Mouse (Mus musculus): ENCODE data around the gene Arhgap15. TPM values are rescaled to one million over a fixed set of nuclear protein-coding genes. Genes with fewer than 3 reads are reported as not detected.

Arhgap15 gene
- polyA plus RNA-seq, 1 experiment from 2014 or later = 0.59 TPM

DNA sequence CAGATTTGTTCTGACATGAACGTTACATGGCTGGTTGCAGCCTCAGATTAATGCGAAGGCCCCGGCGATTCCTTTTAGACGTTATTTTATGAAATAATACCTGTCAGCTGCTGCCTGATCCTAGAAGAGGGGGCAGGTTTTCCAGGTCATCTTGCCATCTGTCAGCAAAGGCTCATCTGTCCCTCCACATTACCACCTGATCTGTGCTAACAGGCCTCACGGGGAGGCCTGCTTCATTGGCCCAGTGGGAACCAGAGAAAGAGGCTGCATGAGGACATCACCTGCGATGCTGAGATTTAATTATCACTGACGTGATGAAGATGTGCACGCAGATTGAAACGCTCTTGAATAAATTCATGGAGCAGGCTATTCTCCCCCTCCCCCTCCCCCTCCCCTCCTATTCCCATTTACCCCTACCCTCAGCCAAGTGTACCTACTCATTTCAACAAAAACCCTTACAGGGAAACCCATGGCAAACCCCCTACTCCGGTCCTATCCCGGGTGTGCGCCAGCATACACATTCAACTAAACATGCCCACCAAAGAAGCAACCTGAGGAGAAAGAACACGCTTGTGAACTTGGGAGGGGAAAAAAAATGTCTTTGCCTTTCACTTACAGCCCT, 268.9 kb downstream of the Arhgap15 start:
- peaks cover 12% of the 10 kb centered on the region for H3K4me1 ChIP-seq (replicated peaks)
- no peak overlapping the region for H3K4me3 ChIP-seq (replicated peaks)
- no peak overlapping the region for H3K27ac ChIP-seq
- H3K9ac ChIP-seq (replicated peaks) = no peak overlapping the region
- H3K4me2 ChIP-seq (replicated peaks) = no peak overlapping the region; the same call in 1 of the 2 replicates
- no peaks in the 10 kb centered on the region for H3K36me3 ChIP-seq
- WGBS = 55% methylated on average over 14 of the region's 14 CpGs
- ATAC-seq = peak; percentile 89
- H3K9me3 ChIP-seq = no peaks in the 10 kb centered on the region
- H3K27me3 ChIP-seq = no peaks in the 10 kb centered on the region

- WGBS = 75% methylated on average over 10 of the region's 10 CpGs
- no peak for ATAC-seq
Observed at GRCm38 (mm10) chr2:44018033-44018432, 269.4 kb downstream of the Arhgap15 start.

DNA sequence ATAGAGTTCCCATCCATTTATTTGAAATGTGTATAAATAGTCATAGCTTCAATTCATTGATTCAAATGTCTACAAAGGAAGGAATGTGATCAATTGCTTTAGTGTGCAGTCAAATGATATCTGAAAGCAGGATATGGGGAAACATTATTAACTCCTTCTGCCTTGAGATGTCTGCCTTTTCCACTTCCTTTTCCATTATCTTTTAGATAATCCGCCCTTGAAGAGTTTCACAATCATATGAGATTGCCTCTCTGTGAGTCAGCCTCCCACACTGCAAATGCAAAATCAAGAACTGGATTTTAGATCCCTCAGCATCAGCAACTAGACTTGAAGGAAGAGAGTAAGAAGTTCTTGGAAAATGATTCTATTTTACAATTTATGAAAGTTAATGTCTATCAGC, 276.1 kb downstream of the Arhgap15 start:
- no peak overlapping the region for H3K4me2 ChIP-seq (replicated peaks)
- H3K27me3 ChIP-seq = no peaks in the 10 kb centered on the region
- no peaks in the 10 kb centered on the region for H3K4me1 ChIP-seq (replicated peaks)
- H3K4me3 ChIP-seq (replicated peaks) = no peak overlapping the region
- H3K27ac ChIP-seq = no peak overlapping the region
- no peak for ATAC-seq
- no peak overlapping the region for H3K9ac ChIP-seq (replicated peaks)
- no peaks in the 10 kb centered on the region for H3K36me3 ChIP-seq
- WGBS = 83% methylated on average over 1 of the region's 1 CpGs
- H3K9me3 ChIP-seq = no peaks in the 10 kb centered on the region

More at GRCm38 (mm10) chr2:44018033-44018432, 269.4 kb downstream of the Arhgap15 start:
- Histone ChIP-seq H3K9ac (replicated peaks) (no peak overlapping the region), H3K36me3 (no peaks in the 10 kb centered on the region), H3K4me2 (replicated peaks) (no peak overlapping the region), H3K4me1 (replicated peaks) (peaks cover 12% of the 10 kb centered on the region), H3K27me3 (no peaks in the 10 kb centered on the region), H3K4me3 (replicated peaks) (no peak overlapping the region), H3K27ac (no peak overlapping the region), H3K9me3 (no peaks in the 10 kb centered on the region)

- no peak overlapping the region for H3K27ac ChIP-seq
- no peak for ATAC-seq
- 90% methylated on average over 8 of the region's 8 CpGs for WGBS
Observed at GRCm38 (mm10) chr2:44029035-44029715, 280.6 kb downstream of the Arhgap15 start.

GRCm38 (mm10) chr2:44029865-44030264, 281.2 kb downstream of the Arhgap15 start:
- Histone ChIP-seq H3K4me3 (replicated peaks) (no peak overlapping the region), H3K27me3 (no peaks in the 10 kb centered on the region), H3K4me1 (replicated peaks) (no peaks in the 10 kb centered on the region), H3K27ac (no peak overlapping the region), H3K4me2 (replicated peaks) (no peak overlapping the region), H3K36me3 (no peaks in the 10 kb centered on the region), H3K9me3 (no peaks in the 10 kb centered on the region), H3K9ac (replicated peaks) (no peak overlapping the region)
- no peak for ATAC-seq
- WGBS = 90% methylated on average over 10 of the region's 10 CpGs

More at GRCm38 (mm10) chr2:44029035-44029715, 280.6 kb downstream of the Arhgap15 start:
- Histone ChIP-seq H3K36me3 (no peaks in the 10 kb centered on the region), H3K9ac (replicated peaks) (no peak overlapping the region), H3K4me3 (replicated peaks) (no peak overlapping the region), H3K4me1 (replicated peaks) (no peaks in the 10 kb centered on the region), H3K4me2 (replicated peaks) (no peak overlapping the region), H3K9me3 (no peaks in the 10 kb centered on the region), H3K27me3 (no peaks in the 10 kb centered on the region)

DNA sequence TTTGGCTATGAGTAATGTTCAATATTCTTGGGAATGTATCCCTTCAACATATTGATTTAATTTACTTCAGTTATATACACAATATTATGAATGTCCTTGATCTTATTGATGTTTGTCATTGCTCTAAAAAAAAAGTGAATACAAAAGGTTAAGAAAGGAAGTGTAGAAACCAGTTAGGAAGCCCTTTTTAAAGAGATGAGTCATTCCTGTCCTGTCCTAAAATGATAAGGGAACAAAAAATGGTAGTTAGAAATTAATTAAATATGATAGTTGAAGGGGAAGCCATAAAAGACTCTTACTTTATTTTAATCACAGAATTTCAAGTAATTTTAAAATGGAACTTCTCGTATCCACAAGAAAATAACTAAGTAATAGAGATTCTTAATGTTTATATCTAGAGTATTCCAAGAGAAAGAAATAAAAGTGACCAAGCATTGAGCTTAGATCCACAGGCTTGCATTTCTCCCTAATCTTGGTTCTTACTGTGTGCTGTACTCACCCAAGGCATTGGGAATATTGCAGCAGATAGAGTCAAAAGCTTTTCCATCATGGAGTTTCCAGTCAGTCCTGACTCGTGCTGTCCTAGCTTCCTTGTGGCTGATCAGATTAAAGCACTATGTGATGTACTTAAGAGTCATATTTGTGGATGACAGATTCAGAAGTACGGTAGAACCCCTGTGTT, 291.0 kb downstream of the Arhgap15 start:
- no peak overlapping the region for H3K4me3 ChIP-seq (replicated peaks)
- WGBS = 92% methylated on average over 3 of the region's 3 CpGs
- H3K27me3 ChIP-seq = no peaks in the 10 kb centered on the region
- H3K4me1 ChIP-seq (replicated peaks) = no peaks in the 10 kb centered on the region
- H3K36me3 ChIP-seq = no peaks in the 10 kb centered on the region
- no peak overlapping the region for H3K4me2 ChIP-seq (replicated peaks)
- no peak for ATAC-seq
- H3K27ac ChIP-seq = no peak overlapping the region
- no peak overlapping the region for H3K9ac ChIP-seq (replicated peaks)
- no peaks in the 10 kb centered on the region for H3K9me3 ChIP-seq

DNA sequence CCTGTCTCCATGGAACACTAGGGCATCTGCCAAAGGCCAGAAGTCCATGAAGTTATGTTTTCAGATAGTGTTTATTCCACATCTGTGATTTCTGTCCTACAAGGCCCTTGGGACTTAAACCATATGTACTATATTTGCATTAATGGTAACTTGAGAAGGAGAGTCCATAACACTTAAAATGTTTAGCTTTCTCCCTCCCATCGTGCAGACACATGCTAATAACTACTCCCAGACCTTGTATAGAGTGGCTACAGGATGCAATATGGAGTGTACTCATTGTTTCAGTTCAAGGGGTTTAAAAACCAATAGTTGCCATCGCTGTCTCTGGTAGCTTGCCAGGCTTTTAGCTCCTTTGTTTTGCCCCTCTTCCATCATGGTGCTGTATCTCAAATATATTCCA, 295.5 kb downstream of the Arhgap15 start:
- Histone ChIP-seq H3K4me2 (replicated peaks) (no peak overlapping the region), H3K27me3 (no peaks in the 10 kb centered on the region), H3K4me1 (replicated peaks) (no peaks in the 10 kb centered on the region), H3K9me3 (no peaks in the 10 kb centered on the region), H3K4me3 (replicated peaks) (no peak overlapping the region), H3K27ac (no peak overlapping the region), H3K36me3 (no peaks in the 10 kb centered on the region), H3K9ac (replicated peaks) (no peak overlapping the region)
- WGBS = 79% methylated on average over 2 of the region's 2 CpGs
- no peak for ATAC-seq

- no peaks in the 10 kb centered on the region for H3K4me1 ChIP-seq (replicated peaks)
- ATAC-seq = no peak
- 90% methylated on average over 1 of the region's 1 CpGs for WGBS
- no peak overlapping the region for H3K4me2 ChIP-seq (replicated peaks)
- H3K9me3 ChIP-seq = no peaks in the 10 kb centered on the region
- no peak overlapping the region for H3K27ac ChIP-seq
- no peak overlapping the region for H3K9ac ChIP-seq (replicated peaks)
- H3K36me3 ChIP-seq = no peaks in the 10 kb centered on the region
- no peaks in the 10 kb centered on the region for H3K27me3 ChIP-seq
- no peak overlapping the region for H3K4me3 ChIP-seq (replicated peaks)
Observed at GRCm38 (mm10) chr2:44044634-44045033, 296.0 kb downstream of the Arhgap15 start.

DNA sequence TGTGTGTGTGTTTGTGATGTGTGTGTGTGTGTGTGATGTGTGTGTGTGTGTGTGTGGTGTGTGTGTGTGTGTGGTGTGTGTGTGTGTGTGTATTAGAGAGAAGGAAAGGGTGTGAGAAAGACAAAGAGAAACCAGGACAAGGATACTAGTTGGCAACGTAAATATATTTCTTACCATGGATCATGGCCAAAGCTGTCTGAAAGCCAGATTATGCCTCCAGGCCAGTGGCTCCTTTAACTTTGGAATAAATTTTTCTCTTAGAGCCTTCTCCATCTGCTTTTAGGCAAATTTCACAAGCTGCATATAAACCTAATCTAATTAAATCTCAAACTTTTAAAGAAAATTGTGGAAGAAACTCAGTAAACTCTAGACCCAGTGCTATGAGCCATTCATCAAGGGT, 296.6 kb downstream of the Arhgap15 start:
- Histone ChIP-seq H3K9ac (replicated peaks) (no peak overlapping the region), H3K27me3 (no peaks in the 10 kb centered on the region), H3K27ac (no peak overlapping the region), H3K4me3 (replicated peaks) (no peak overlapping the region), H3K36me3 (no peaks in the 10 kb centered on the region), H3K4me1 (replicated peaks) (no peaks in the 10 kb centered on the region), H3K9me3 (no peaks in the 10 kb centered on the region), H3K4me2 (replicated peaks) (no peak overlapping the region)
- no peak for ATAC-seq
- WGBS = 71% methylated on average over 1 of the region's 1 CpGs

DNA sequence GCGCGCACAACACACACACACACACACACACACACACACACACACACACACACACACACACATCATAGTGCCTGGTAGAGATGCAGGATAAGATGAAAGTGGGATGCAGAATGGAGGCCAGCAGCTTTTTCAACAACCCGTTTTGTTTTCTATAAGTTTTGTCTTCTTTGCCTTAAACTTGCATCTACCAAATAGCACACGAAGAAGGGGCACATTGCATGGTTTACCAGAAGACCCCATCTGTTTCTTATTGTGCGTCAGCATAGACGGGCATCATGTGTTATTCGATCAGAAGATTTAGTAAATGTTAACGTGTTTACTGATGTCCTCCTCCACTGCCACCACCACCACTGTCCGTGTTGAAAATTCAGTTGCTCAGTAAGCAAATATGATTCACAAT, 311.7 kb downstream of the Arhgap15 start:
- ATAC-seq = no peak
- Histone ChIP-seq H3K9ac (replicated peaks) (no peak overlapping the region), H3K27me3 (no peaks in the 10 kb centered on the region), H3K4me1 (replicated peaks) (no peaks in the 10 kb centered on the region), H3K27ac (no peak overlapping the region), H3K9me3 (no peaks in the 10 kb centered on the region), H3K36me3 (no peaks in the 10 kb centered on the region), H3K4me3 (replicated peaks) (no peak overlapping the region), H3K4me2 (replicated peaks) (no peak overlapping the region)
- 82% methylated on average over 9 of the region's 9 CpGs for WGBS

DNA sequence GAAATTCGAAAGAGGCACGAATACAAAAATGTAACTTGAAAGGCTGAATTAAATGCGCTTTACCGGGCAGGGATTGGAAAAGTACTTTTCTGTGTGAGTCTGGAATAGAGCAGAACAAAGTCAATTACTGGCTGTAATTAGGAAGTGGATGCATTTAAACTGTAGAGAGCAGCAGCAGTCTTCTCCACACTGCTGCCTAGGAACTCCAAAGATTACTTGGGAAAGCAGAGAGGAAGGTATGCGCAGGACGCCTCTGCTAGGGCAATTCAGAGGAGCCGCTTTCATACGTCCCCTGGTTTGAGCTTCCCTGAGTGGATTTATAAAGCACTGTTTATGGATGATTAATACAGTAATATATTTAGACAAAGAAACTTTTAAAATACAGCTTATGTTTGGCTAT, 312.1 kb downstream of the Arhgap15 start:
- H3K27me3 ChIP-seq = no peaks in the 10 kb centered on the region
- H3K4me2 ChIP-seq (replicated peaks) = no peak overlapping the region
- ATAC-seq = no peak
- H3K36me3 ChIP-seq = no peaks in the 10 kb centered on the region
- H3K4me1 ChIP-seq (replicated peaks) = no peaks in the 10 kb centered on the region
- 68% methylated on average over 8 of the region's 8 CpGs for WGBS
- no peak overlapping the region for H3K9ac ChIP-seq (replicated peaks)
- no peaks in the 10 kb centered on the region for H3K9me3 ChIP-seq
- H3K27ac ChIP-seq = no peak overlapping the region
- no peak overlapping the region for H3K4me3 ChIP-seq (replicated peaks)

GRCm38 (mm10) chr2:44065067-44065466, 316.4 kb downstream of the Arhgap15 start:
- Histone ChIP-seq H3K27me3 (no peaks in the 10 kb centered on the region), H3K4me3 (replicated peaks) (no peak overlapping the region), H3K36me3 (no peaks in the 10 kb centered on the region), H3K4me2 (replicated peaks) (no peak overlapping the region), H3K9ac (replicated peaks) (no peak overlapping the region), H3K9me3 (no peaks in the 10 kb centered on the region), H3K4me1 (replicated peaks) (no peaks in the 10 kb centered on the region), H3K27ac (no peak overlapping the region)
- no peak for ATAC-seq
- WGBS = 80% methylated on average over 5 of the region's 5 CpGs
